Mouse (Mus musculus): ENCODE measurements around the gene Cerk.

Cerk gene

DNA sequence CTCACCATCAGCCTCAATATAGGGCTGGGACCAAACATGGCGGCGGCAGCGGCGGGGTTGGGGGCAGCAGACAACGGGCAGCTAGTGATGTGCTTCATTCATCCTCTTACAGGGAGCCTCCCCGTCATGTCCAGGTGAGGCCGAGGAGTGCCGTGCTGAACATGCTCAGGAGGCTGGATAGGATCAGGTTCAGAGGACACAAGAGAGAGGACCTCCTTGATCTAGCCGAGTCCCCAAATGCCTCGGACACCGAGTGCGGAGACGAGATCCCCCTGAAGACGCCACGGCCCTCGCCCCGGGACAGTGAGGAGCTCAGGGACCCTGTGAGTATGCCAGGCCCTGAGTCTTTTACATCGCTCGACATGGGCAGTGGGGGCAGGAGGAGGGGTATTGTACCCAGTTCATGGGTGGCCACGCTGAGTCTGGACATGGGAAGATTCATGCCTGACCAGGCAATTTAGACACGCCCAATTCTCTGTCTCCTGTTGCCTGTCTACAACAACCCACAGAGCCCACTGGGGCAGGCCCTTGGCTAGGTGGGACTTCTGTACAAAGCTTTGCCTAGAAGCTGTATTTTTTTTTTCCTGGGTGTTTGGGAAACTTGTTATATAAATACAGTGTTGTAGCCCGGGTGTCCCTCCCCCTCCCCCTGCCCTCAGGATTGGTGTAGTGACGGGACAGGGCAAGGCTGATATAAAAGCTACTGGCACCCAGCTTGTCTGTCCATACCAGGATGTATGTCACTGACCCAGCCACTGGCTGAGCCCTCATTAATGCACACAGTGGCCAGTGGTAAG lies 94.5 kb downstream of the Cerk start:
- no peak for DNase-seq (ENCODE audit: low spot score)

- DNase-seq (ENCODE audit: low spot score), result no peak
Observed at GRCm38 (mm10) chr15:86090578-86090977, 95.4 kb downstream of the Cerk start.

DNA sequence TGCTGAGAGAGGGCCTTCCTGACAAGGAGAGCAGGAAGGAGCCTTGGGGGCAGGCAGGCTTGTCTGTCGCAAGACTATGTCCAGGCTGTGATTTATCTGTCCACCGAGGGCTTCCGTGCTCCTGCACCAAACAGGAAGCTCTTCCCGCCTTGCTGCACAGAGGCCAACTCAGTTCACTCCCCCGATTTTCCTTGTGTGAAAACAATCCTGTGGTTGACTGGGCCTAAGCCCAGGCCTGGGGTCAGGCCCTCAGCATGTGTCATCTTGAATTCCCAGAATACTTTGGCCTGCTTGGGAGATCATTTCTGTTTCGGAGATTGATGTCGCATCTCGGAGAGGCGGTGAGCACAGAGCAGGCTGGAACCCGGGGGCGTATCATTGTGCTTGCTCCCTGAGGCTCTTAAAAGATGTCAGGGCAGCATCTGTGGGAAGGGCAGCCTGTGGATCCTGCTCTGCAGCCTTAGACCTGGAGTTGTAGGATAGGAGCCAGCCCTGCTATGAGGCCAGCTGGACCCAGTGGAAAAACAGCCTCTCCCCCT lies 95.9 kb downstream of the Cerk start:
- no peak for DNase-seq (ENCODE audit: low spot score)

All from c-Kit-positive CD71-positive TER-119-positive erythroid progenitor cells, embryonic 14.5 days (primary cell).